9 mouse cellular contexts compared by ENCODE assay signal in genomic region chrX:162521197-162521596, GRCm38 (mm10).
A peak's percentile ranks its signal among the peaks of the same experiment; 100 is the strongest.
DNase-seq lines count a peak whose midpoint lies in the region; ATAC-seq and TF ChIP-seq lines count a peak whose summit lies in the region.
"Had no signal": no experiment of that assay in that cellular context is flagged by ENCODE, and none has a peak within 500 bp of the region (broad histone marks: within the 10 kb centered on the region; RNA-seq: fewer than 3 reads in every experiment).

No protein-coding gene starts in this region.

- 42% methylated on average over 4 of the region's 4 CpGs for WGBS in limb, embryonic 13.5 days
- 54% methylated on average over 4 of the region's 4 CpGs for WGBS in limb, embryonic 10.5 days
- WGBS in forebrain, postnatal 0 days: 35% methylated on average over 4 of the region's 4 CpGs
- WGBS in liver, embryonic 11.5 days: 63% methylated on average over 4 of the region's 4 CpGs

- no peak overlapping the region for H3K4me3 ChIP-seq in limb, embryonic 13.5 days
- no peak overlapping the region for H3K4me3 ChIP-seq in limb, embryonic 10.5 days
- no peak overlapping the region for H3K4me3 ChIP-seq in forebrain, postnatal 0 days (ENCODE audit: low read depth, low read length)
- H3K4me3 ChIP-seq in liver, embryonic 11.5 days (ENCODE audit: low read depth, low read length): no peak overlapping the region
- H3K4me3 ChIP-seq: liver, embryonic 13.5 days had no signal

- H3K27me3 ChIP-seq in limb, embryonic 13.5 days: peaks cover 52% of the 10 kb centered on the region
- H3K27me3 ChIP-seq in limb, embryonic 10.5 days (ENCODE audit: low read depth, poor library complexity, severe bottlenecking): peaks cover 92% of the 10 kb centered on the region
- no peaks in the 10 kb centered on the region for H3K27me3 ChIP-seq in forebrain, postnatal 0 days (ENCODE audit: insufficient read depth, low read length)
- H3K27me3 ChIP-seq in liver, embryonic 11.5 days (replicated peaks; ENCODE audit: control insufficient read depth, insufficient read depth, low read length): no peaks in the 10 kb centered on the region; the same call in 1 of the 2 replicates
- H3K27me3 ChIP-seq: liver, embryonic 13.5 days had no signal

- H3K4me1 ChIP-seq in limb, embryonic 13.5 days: peaks cover 9% of the 10 kb centered on the region; the same call in 1 of the 2 replicates
- H3K4me1 ChIP-seq in limb, embryonic 10.5 days: no peaks in the 10 kb centered on the region
- no peaks in the 10 kb centered on the region for H3K4me1 ChIP-seq in forebrain, postnatal 0 days (ENCODE audit: insufficient read depth)
- H3K4me1 ChIP-seq in liver, embryonic 11.5 days (replicated peaks; ENCODE audit: control insufficient read depth, insufficient read depth, low read length): no peaks in the 10 kb centered on the region
- H3K4me1 ChIP-seq: liver, embryonic 13.5 days had no signal

- peak; percentile 69 for ATAC-seq in frontal cortex, adult (ENCODE audit: low TSS enrichment)
- ATAC-seq in limb, embryonic 13.5 days (ENCODE audit: low FRiP score, low read depth): no peak
- ATAC-seq in forebrain, postnatal 0 days: peak; percentile 74
- ATAC-seq in inflammation-experienced regulatory T-cells, adult 6 months: no peak
- ATAC-seq in liver, embryonic 11.5 days (replicated peaks; ENCODE audit: low FRiP score): no peak

- H3K4me2 ChIP-seq in limb, embryonic 13.5 days (replicated peaks): no peak overlapping the region
- no peak overlapping the region for H3K4me2 ChIP-seq in forebrain, postnatal 0 days (ENCODE audit: low read depth)
- no peak overlapping the region for H3K4me2 ChIP-seq in liver, embryonic 11.5 days
- H3K4me2 ChIP-seq: liver, embryonic 13.5 days had no signal

- H3K9ac ChIP-seq in limb, embryonic 13.5 days: no peak overlapping the region
- H3K9ac ChIP-seq in forebrain, postnatal 0 days: no peak overlapping the region
- no peak overlapping the region for H3K9ac ChIP-seq in liver, embryonic 11.5 days (ENCODE audit: low read depth, low read length)
- H3K9ac ChIP-seq: liver, embryonic 13.5 days had no signal

- no peak for DNase-seq in frontal cortex, postnatal 25 days (ENCODE audit: low spot score in 2 of 2)
- DNase-seq in limb, embryonic 10.5 days (ENCODE audit: low spot score): no peak
- DNase-seq in forebrain, postnatal 0 days: peak; percentile 46
- peak; percentile 7 for DNase-seq in lung, postnatal 14 days
- DNase-seq in liver, embryonic 11.5 days (ENCODE audit: low spot score): no peak
- DNase-seq: liver, embryonic 13.5 days had no signal

- H3K36me3 ChIP-seq in limb, embryonic 13.5 days: no peaks in the 10 kb centered on the region
- no peaks in the 10 kb centered on the region for H3K36me3 ChIP-seq in limb, embryonic 10.5 days
- H3K36me3 ChIP-seq in forebrain, postnatal 0 days (ENCODE audit: insufficient read depth): no peaks in the 10 kb centered on the region
- no peaks in the 10 kb centered on the region for H3K36me3 ChIP-seq in liver, embryonic 11.5 days (ENCODE audit: control insufficient read depth, insufficient read depth, low read length)
- H3K36me3 ChIP-seq: liver, embryonic 13.5 days had no signal

- H3K27ac ChIP-seq in limb, embryonic 13.5 days: 0 out of 2 replicates have a peak overlapping the region, but pooled peaks have one; percentile 10
- H3K27ac ChIP-seq in limb, embryonic 10.5 days: no peak overlapping the region
- H3K27ac ChIP-seq in forebrain, postnatal 0 days (ENCODE audit: low read depth, low read length): no peak overlapping the region
- H3K27ac ChIP-seq in liver, embryonic 11.5 days (ENCODE audit: low read depth, low read length): no peak overlapping the region
- H3K27ac ChIP-seq: liver, embryonic 13.5 days had no signal

- H3K9me3 ChIP-seq in limb, embryonic 13.5 days: no peaks in the 10 kb centered on the region
- H3K9me3 ChIP-seq in limb, embryonic 10.5 days (replicated peaks): no peaks in the 10 kb centered on the region
- H3K9me3 ChIP-seq in forebrain, postnatal 0 days (ENCODE audit: low read length): no peaks in the 10 kb centered on the region
- no peaks in the 10 kb centered on the region for H3K9me3 ChIP-seq in liver, embryonic 11.5 days (ENCODE audit: control insufficient read depth, low read length)
- H3K9me3 ChIP-seq: liver, embryonic 13.5 days had no signal

- no peak for TF ChIP-seq CTCF in forebrain, postnatal 0 days (IDR thresholded peaks at IDR 0.05; ENCODE audit: low read depth)

Comparison
In these comparisons a context has a peak if more than half of its experiments do, and no peak if none do; other contexts are left out.
1. ATAC-seq: peak in frontal cortex, adult (single experiment) and forebrain, postnatal 0 days (single experiment); none in limb, embryonic 13.5 days (single experiment), inflammation-experienced regulatory T-cells, adult 6 months (single experiment) and liver, embryonic 11.5 days (single experiment).
2. DNase-seq: peak in forebrain, postnatal 0 days (single experiment) and lung, postnatal 14 days (single experiment); none in frontal cortex, postnatal 25 days (0 of 2), limb, embryonic 10.5 days (single experiment) and liver, embryonic 11.5 days (single experiment).